Mouse (Mus musculus) CH12.LX (cell line): ENCODE results near the gene Nipbl.

ENCODE experiments used
- CTCF ChIP-seq, 2 experiments: IDR thresholded peaks in 1 of 2; conservative IDR thresholded peaks in 1 of 2; 2 replicates each; pipeline ENCODE4 v1.5.1; 2011 to 2012; ENCODE audit warnings: low read depth in 2 of 2, low read length in 2 of 2, improper control_type of control experiment in 1 of 2, inconsistent platforms in 1 of 2, mild to moderate bottlenecking in 1 of 2, moderate library complexity in 1 of 2
- HCFC1 ChIP-seq: IDR thresholded peaks from 2 replicates; pipeline ENCODE4 v1.6.1; 2012; ENCODE audit warnings: low read depth, mild to moderate bottlenecking, inconsistent platforms, low read length, improper control_type of control experiment
- JUN ChIP-seq: IDR thresholded peaks from 2 replicates; pipeline ENCODE4 v1.6.1; 2011; ENCODE audit warnings: low read depth, mild to moderate bottlenecking, low read length, improper control_type of control experiment, moderate library complexity; ENCODE audit not compliant: insufficient read depth
- MAX ChIP-seq: IDR thresholded peaks from 2 replicates; pipeline ENCODE4 v1.6.1; 2011; ENCODE audit warnings: low read length, improper control_type of control experiment
- MXI1 ChIP-seq: IDR thresholded peaks from 2 replicates; pipeline ENCODE4 v1.6.1; 2011; ENCODE audit warnings: mild to moderate bottlenecking, low read depth, low read length, improper control_type of control experiment
- NELFE ChIP-seq: IDR thresholded peaks from 2 replicates; pipeline ENCODE4 v1.6.1; 2011; ENCODE audit warnings: low read depth, low read length, improper control_type of control experiment
- NRF1 ChIP-seq: IDR thresholded peaks from 2 replicates; pipeline ENCODE4 v1.6.1; 2014; ENCODE audit warnings: low read depth, mild to moderate bottlenecking, inconsistent platforms, low read length, improper control_type of control experiment, moderate library complexity
- POLR2A ChIP-seq: IDR thresholded peaks from 2 replicates; pipeline ENCODE4 v1.6.1; 2011; ENCODE audit warnings: low read depth, mild to moderate bottlenecking, improper control_type of control experiment, low read length
- TBP ChIP-seq: conservative IDR thresholded peaks from 2 replicates; pipeline ENCODE4 v1.6.1; 2011; ENCODE audit warnings: low read depth, low read length, improper control_type of control experiment
- TCF12 ChIP-seq: IDR thresholded peaks from 2 replicates; pipeline ENCODE4 v1.6.1; 2014; ENCODE audit warnings: low read depth, mild to moderate bottlenecking, inconsistent platforms, low read length, improper control_type of control experiment
- UBTF ChIP-seq: IDR thresholded peaks from 2 replicates; pipeline ENCODE4 v1.6.1; 2012; ENCODE audit warnings: low read depth, mild to moderate bottlenecking, inconsistent platforms, low read length, improper control_type of control experiment, moderate library complexity
- ZKSCAN1 ChIP-seq: IDR thresholded peaks from 2 replicates; pipeline ENCODE4 v1.6.1; 2012; ENCODE audit warnings: low read depth, inconsistent platforms, low read length, improper control_type of control experiment, borderline replicate concordance
- ZMIZ1 ChIP-seq: IDR thresholded peaks from 2 replicates; pipeline ENCODE4 v1.6.1; 2012; ENCODE audit warnings: low read depth, mild to moderate bottlenecking, inconsistent platforms, low read length, improper control_type of control experiment

- TF ChIP-seq CTCF (conservative IDR thresholded peaks at IDR 0.05 in 1 of 2, IDR thresholded peaks at IDR 0.05 in 1 of 2; ENCODE audit: low read depth in 2 of 2, low read length in 2 of 2): no peak
- TF ChIP-seq MAX: no peak
- TF ChIP-seq NRF1: no peak
- TF ChIP-seq ZKSCAN1: no peak
- no peak for TF ChIP-seq POLR2A
- no peak for TF ChIP-seq NELFE
- TF ChIP-seq ZMIZ1: no peak
- no peak for TF ChIP-seq TCF12
- no peak for TF ChIP-seq TBP
- TF ChIP-seq UBTF: no peak
- TF ChIP-seq MXI1: no peak
- TF ChIP-seq HCFC1: no peak
- no peak for TF ChIP-seq JUN
Observed at GRCm38 (mm10) chr15:8331547-8331946, 112.7 kb downstream of the Nipbl start.
